Mouse (Mus musculus) embryo, embryonic 11.5 days (tissue): ENCODE measurements at regions not wholly inside any gene's neighbourhood (a gene's known extent, or its start where the extent isn't known, plus 50 kb on each side); places are given as distances from the start of the nearest gene placed in this dataset.

Source experiments
- DNase-seq: peaks from one replicate; pipeline ENCODE4 v3.0.0-alpha.2; 2012; ENCODE audit warnings: low read depth, low spot score

DNA sequence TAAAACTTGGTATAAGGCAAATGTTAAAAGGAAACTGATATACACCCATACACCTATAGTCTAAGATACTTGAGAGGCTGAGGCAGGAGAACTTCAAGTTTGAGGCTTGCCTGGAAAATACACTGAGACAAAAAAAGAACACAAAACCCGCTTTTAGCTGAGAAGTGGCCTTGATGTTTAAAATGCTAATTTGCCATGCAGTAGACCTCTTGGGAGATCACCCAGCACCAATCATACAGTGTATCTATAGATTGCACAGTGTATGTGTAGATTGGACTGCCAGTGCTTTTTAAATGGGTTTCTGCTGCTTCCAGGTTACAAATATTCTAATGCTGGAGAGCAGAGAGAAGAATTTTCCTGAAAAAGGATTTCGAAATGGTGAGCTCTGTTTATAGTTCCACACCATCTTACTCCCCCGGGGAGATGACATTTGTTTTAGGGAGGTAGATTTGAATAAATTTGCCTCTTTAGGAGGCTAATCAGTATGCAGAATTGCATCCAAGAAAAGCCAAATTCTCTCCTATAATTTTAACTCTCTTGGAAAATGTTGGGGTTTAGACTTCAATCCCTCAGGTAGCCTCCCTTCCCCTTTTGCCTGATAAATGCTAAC lies 194.0 kb downstream of the Otol1 start:
- DNase-seq: no peak

GRCm38 (mm10) chr3:70215195-70215594 lies 207.8 kb downstream of the Otol1 start:
- DNase-seq: no peak

DNA sequence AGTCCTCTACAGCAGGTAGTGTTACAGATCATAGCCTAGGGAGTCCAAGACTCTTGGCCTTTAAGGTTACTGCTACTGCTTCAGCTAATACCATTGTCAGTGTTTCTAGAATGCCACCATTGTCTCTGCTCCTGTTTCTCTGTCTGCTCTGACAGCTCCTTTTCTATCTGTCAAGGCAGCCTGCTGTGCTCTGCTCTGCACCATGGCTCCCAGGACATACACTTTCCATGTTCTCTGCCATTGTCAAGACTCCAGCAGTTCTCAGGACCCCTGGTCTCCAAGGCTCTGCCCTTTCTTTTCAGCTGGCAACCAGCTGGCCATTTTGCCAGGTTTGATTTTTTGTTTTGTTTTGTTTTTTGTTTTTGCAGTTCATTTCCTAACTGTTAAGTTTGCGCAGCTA lies 208.7 kb downstream of the Otol1 start:
- no peak for DNase-seq

- no peak for DNase-seq
Measured at GRCm38 (mm10) chr3:70218757-70219360, 211.4 kb downstream of the Otol1 start.

DNA sequence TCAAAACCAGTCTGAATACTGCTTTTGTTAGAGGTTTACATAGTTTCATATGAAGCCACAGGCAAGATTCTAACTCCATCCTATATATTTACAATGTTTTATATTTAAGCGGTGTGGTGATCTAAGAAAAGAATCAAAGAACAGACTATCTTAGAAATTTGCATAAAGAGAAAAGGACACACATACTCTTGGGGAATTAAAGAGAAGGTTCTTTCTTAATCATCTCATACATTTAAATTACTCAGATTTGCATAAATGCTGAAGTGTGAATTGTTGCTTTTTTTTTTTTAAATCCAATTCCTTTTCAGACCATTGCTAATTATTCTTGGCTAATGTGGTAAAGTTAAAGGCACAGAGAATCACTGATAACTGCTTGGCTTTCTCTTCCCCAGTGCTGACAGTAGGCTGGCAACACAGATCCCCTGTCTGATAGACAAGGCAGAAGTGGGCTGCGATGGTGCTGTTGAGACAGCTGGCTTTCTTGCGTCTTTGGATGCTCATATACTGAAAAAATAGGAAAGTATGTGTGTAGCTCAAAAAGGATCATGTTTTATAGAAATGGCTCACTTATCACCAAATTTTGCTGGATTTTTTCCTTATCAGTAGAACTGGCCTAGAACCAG lies 216.1 kb downstream of the Otol1 start:
- DNase-seq: no peak

DNA sequence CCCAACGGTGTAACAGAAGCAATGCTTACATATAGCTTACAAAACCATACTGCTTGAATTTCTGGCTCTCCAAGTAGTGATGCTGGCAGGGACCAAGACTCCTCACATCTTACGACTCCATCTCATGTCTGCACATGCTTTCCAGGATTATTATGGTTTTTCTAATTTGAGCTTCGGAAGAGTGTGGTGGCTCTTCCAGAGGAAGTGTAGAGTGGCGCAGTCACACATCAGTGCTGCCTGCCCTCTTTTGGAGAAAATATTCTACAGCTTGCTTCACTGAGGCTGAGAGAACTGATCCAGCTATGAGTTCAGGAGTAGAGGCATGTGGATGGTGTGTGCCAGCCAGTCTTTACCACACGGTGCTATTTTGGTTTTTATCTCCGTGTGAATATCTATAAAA lies 217.4 kb downstream of the Otol1 start:
- DNase-seq: no peak

- no peak for DNase-seq
Measured at GRCm38 (mm10) chr3:70227165-70227564, 219.8 kb downstream of the Otol1 start.

DNA sequence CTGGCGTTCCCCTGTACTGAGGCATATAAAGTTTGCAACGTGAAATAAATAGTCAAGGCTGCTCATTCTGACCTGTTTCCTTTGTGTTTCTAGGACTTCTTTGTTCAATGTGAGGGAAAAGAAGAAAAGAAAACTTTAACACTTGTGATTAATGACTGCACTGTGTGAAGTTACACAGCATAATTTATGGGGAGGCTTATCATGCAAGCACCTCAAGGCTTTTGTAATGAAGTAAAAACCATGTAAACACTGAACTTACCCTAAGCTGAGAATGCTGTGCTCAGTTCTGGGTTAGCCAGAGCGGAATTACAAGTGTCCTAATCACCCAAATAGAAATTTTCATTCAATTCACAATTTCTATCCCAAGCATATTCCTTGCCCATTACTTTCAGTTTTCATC lies 241.2 kb downstream of the Otol1 start:
- no peak for DNase-seq

DNA sequence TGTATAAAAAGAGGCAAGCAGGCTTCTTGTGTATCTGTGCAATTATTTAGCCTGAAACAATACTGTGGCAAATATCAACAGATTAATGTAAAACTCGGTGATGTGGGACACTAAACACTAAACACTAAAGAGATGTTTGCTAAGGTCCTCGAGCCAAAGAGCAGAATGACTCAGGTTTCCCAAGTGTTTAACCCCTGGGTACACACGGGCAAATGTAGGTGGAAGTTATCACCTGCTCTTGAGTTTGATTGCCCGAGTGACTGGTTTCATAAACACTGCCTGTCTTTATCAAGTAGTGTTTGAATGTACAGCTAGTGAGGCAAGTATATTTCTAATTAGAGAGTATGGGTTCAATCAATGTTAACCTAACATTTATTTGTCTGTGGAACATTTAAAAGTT lies 242.5 kb downstream of the Otol1 start:
- DNase-seq: no peak

DNA sequence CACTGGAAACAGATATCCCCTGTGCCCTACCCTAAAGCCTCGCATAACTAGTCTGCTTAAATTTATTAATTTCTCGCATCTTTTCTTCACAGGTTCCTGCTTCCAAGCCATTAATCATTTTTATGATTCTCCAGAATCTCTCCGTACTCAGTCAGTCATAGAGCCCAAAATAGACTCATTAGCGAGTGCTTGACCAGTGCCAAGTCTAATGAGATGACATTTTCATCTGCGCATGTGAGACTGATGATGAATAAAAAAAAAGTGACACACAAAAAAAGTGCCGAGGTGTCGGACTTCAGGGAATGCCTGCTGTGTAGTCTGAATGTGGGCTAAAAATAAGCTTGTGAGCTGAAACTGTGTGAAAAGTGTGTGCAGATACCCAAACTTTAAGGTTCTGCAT lies 243.3 kb downstream of the Otol1 start:
- no peak for DNase-seq

DNA sequence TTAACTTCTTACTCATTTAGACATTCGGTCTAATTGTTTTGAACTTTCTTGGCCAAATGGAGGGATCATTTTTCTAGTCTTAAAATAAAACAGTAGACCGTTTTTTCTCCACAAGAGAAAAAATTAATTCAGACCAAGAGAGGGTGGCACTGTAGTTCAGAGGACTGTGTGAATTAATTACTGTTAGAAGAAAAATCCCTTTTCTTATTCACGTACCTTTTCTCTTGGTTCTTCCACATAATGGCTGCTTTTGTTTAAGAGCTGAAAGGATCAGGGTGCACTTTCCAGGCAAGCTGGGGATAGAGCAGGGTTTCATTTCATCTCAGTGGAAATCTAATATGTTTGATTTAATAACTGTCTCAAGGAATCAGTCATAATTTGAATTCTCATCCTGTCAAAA lies 255.9 kb downstream of the Otol1 start:
- no peak for DNase-seq

- peak; percentile 14 for DNase-seq
Measured at GRCm38 (mm10) chr3:70288590-70289388, 281.4 kb downstream of the Otol1 start.

DNA sequence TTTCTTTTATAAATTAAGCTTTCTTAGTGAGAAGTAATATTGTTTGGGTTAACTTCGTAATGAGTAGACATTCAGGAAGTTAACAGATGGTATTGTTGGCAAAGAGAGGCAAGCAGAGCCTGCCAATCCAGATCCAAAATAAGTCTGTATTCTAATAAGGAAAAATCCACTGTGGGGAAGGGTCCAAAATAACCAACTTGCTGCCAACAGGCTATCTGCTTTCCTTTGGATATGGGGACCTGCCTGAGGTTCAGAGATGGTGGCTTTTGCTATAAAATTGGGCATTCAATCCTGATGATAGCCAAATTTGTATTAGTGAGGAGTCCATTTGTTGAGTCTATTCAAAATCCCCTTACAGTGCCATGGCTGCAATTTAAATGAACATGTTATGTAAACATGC lies 300.1 kb downstream of the Otol1 start:
- no peak for DNase-seq

DNA sequence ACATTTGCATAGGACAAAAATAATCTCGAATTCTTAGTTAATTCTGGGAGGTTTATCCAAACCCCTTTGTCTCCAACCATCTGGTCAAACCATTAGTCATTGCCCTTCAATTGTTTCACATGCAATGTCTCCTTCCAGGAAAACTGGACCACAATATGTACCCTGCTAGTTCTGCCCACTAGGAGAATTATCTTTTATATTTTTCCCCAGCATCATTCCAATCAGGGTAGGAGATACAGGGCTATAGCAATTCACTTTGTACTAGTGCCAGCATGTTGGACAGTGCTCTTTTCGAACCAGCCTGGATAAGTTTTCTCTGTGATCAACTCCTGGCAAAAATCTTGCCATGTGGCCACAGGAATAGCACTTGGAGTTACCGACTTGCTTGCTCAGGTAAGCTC lies 300.6 kb downstream of the Otol1 start:
- no peak for DNase-seq

- no peak for DNase-seq
Measured at GRCm38 (mm10) chr3:70309304-70309703, 301.9 kb downstream of the Otol1 start.

DNA sequence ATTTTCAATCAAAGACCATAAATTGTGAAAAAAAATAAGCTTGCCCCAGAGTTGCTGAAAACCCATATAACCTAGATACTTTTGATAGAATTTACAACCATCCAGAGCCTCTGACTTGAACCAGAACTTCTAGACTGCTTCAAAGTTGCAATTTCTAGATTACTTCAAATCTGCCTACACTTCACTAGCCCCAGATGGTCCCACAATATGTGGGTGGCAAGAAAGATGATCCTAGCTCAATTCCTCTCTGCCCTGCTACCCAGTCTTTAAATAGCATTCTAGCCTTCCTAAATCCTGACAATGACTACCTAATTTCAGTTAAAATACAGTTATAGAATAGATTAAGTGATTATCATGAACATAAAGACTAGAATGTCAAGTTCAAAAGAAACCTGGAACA lies 303.6 kb downstream of the Otol1 start:
- DNase-seq: no peak

DNA sequence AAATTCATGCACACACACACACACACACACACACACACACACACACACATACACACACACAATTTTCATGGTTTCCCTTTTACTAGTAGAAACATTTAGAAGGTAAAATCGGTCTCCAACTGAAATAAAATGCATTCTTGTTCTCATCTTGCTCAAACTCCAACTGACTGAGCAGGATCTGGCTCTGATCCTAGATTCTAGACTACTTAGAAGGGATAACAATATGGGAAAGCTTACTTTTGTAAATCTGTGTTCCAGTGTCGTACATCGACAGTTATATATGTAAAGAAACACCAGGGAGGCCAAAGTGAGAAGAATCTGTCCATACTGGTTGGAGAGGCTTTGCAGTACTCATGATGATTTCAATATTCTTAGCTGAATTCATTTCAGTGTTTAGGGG lies 304.6 kb downstream of the Otol1 start:
- no peak for DNase-seq

GRCm38 (mm10) chr3:70313119-70313868 lies 305.9 kb downstream of the Otol1 start:
- DNase-seq: no peak

- no peak for DNase-seq
Measured at GRCm38 (mm10) chr3:70314239-70314638, 306.8 kb downstream of the Otol1 start.

DNA sequence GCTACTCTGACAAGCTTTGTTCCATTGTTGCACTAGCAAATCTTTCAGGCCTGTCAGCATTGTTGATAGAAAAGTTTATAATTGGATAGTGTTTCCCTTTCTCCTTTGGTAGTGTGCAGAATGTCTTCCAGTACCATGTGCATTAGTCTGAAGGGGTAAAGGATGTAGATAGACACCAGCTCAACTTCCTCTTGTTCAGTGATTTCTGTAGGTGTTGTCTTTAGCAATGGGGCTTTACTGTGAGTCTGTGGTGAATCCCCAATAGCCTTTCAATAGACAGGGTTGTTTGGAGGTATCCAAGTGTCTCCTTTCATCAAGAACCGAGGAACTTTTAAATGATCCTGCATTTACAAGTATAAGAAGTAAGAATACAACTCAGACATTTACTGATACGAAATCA lies 311.0 kb downstream of the Otol1 start:
- DNase-seq: no peak

- no peak for DNase-seq
Measured at GRCm38 (mm10) chr3:70319139-70319538, 311.7 kb downstream of the Otol1 start.

- no peak for DNase-seq
Measured at GRCm38 (mm10) chr3:70321161-70321657, 313.8 kb downstream of the Otol1 start.
